Mouse (Mus musculus) central nervous system, embryonic 18 days (tissue): ENCODE data around the gene Snrpn. TPM values are rescaled to one million over a fixed set of nuclear protein-coding genes. Genes with fewer than 3 reads are reported as not detected.

ENCODE experiments used
- polyA plus RNA-seq: library from polyadenylated mRNA; depleted of rRNA; stranded (reverse); fragments of >200 nt; gene quantifications from 2 replicates; pipeline ENCODE4 v1.2.3, GENCODE M21; 2012; rRNA removed

Gene Snrpn
- polyA plus RNA-seq: 552 and 561 TPM in 2 replicates

DNA sequence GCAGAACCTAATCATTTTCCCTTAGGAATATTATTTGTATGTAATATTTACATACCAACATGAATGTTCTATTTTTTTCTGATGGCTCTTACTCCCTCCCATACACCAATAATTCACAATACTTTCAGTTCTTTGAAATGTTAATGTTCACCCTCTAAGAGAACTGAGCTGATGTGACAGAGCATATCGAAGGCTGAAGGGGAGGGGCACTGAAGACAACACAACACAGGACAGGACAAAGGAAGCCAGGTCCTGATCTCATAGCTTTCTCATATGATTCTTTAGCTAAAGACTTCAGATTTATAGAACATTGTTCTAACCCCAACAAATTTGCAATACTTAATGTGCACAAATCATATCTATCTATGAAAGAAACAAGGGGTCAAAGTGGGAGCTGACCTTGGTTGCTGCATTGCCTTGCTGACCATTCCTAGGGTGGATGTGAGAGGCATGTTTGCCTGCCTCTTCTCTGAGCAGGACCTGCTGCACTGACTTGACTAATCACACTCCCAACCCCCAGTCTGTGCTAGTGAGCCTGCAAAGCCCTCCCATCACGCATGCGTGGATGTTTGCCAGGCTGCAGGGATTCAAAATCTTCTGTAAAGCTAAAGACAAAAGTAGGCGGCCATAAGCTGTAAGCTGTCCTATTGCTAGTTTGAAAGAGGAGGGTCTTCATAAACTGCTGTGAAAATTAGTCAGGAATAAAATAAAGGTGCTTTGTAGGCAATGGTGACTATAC is at the start of gene Snrpn:
Gene Snrpn, minus strand, starts transcription at position 478 of the 739 bp plus-strand sequence.

DNA sequence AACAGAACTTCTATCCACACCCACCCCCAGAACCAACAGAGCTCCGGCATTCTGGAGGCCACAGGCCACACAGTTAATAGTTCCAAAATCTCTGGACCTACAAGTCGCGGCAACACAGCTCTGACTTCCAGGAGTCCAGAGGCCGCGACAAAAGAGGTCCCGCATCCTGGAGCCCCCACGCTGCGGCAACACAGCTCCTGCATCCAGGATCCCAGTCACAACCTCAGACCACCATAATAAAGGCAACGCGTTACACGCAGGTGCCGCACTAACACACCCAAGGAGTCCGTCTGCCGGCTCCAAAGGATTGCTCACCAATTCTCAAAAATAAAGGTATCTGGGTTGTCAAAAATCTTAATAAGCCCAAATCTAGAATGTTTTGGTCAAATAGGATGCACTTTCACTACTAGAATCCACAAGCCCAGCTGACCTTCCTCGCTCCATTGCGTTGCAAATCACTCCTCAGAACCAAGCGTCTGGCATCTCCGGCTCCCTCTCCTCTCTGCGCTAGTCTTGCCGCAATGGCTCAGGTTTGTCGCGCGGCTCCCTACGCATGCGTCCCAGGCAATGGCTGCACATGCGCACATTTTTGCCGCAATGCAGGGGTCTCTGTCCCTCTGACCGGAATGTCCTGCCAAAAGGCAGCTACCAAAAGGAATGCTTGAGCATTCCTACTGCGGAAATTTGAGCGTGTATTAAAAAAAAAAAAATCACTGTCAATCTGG is 135.3 kb downstream of the Snrpn start, which contains the start of the genes Snurf and Gm38393:
Gene Snurf, minus strand, starts transcription at position 444 of the 725 bp plus-strand sequence.
Gene Gm38393, minus strand, starts transcription at position 459 of the 725 bp plus-strand sequence.

Other genes starting within 250 kb of the Snrpn start
- gene Snurf, start 135.2 kb downstream of the Snrpn start, polyA plus RNA-seq: not detected in 2 replicates
- 9.4 and 10.0 TPM in 2 replicates for gene Gm38393, start 135.2 kb downstream of the Snrpn start, polyA plus RNA-seq